Mouse (Mus musculus): ENCODE results near the gene Selenoo. TPM values are rescaled to one million over a fixed set of nuclear protein-coding genes. Genes with fewer than 3 reads are reported as not detected.

Gene Selenoo
- total and polyA plus RNA-seq, 2 experiments = 91.0 to 122 TPM

- Histone ChIP-seq H3K9ac (ENCODE audit: low read depth, low read length) (no peak overlapping the region), H3K27ac (replicated peaks; ENCODE audit: insufficient read depth, low read depth, low read length) (no peak overlapping the region), H3K27me3 (ENCODE audit: control insufficient read depth, insufficient read depth, low read length) (no peaks in the 10 kb centered on the region), H3K4me1 (ENCODE audit: control insufficient read depth, insufficient read depth, low read length) (no peaks in the 10 kb centered on the region), H3K4me3 (ENCODE audit: insufficient read depth, low read depth, low read length) (no peak overlapping the region), H3K36me3 (ENCODE audit: control insufficient read depth, insufficient read depth, low read length) (peaks cover 21% of the 10 kb centered on the region; the same call in 1 of the 2 replicates), H3K79me2 (ENCODE audit: control insufficient read depth, insufficient read depth, low read length) (no peaks in the 10 kb centered on the region)
- 93% methylated on average over 8 of the region's 8 CpGs for WGBS
- TF ChIP-seq CTCF (IDR thresholded peaks at IDR 0.05; ENCODE audit: low read depth, low read length) (no peak), POLR2A (IDR thresholded peaks at IDR 0.05; ENCODE audit: extremely low read depth, insufficient read depth, low read length) (no peak)
- DNase-seq (ENCODE audit: extremely low read depth, low read depth, low spot score) = no peak
Measured at GRCm38 (mm10) chr15:89104425-89104824, 15.5 kb downstream of the Selenoo start.

- no peak for DNase-seq (ENCODE audit: extremely low read depth, low read depth, low spot score)
- Histone ChIP-seq H3K4me1 (ENCODE audit: control insufficient read depth, insufficient read depth, low read length) (no peaks in the 10 kb centered on the region), H3K27me3 (ENCODE audit: control insufficient read depth, insufficient read depth, low read length) (no peaks in the 10 kb centered on the region), H3K36me3 (ENCODE audit: control insufficient read depth, insufficient read depth, low read length) (peaks cover 16% of the 10 kb centered on the region; the same call in 1 of the 2 replicates), H3K27ac (replicated peaks; ENCODE audit: insufficient read depth, low read depth, low read length) (no peak overlapping the region), H3K4me3 (ENCODE audit: insufficient read depth, low read depth, low read length) (no peak overlapping the region), H3K9ac (ENCODE audit: low read depth, low read length) (no peak overlapping the region), H3K79me2 (ENCODE audit: control insufficient read depth, insufficient read depth, low read length) (no peaks in the 10 kb centered on the region)
- 79% methylated on average over 13 of the region's 13 CpGs for WGBS
- no peak for TF ChIP-seq POLR2A (IDR thresholded peaks at IDR 0.05; ENCODE audit: extremely low read depth, insufficient read depth, low read length)
- no peak for TF ChIP-seq CTCF (IDR thresholded peaks at IDR 0.05; ENCODE audit: low read depth, low read length)
Measured at GRCm38 (mm10) chr15:89106073-89106472, 17.2 kb downstream of the Selenoo start.

GRCm38 (mm10) chr15:89106976-89107375 lies 18.1 kb downstream of the Selenoo start:
- H3K4me3 ChIP-seq (ENCODE audit: insufficient read depth, low read depth, low read length) = no peak overlapping the region
- WGBS = 93% methylated on average over 1 of the region's 1 CpGs
- H3K4me1 ChIP-seq (ENCODE audit: control insufficient read depth, insufficient read depth, low read length) = no peaks in the 10 kb centered on the region
- H3K27ac ChIP-seq (replicated peaks; ENCODE audit: insufficient read depth, low read depth, low read length) = no peak overlapping the region
- H3K9ac ChIP-seq (ENCODE audit: low read depth, low read length) = no peak overlapping the region
- TF ChIP-seq POLR2A (IDR thresholded peaks at IDR 0.05; ENCODE audit: extremely low read depth, insufficient read depth, low read length) = no peak
- TF ChIP-seq CTCF (IDR thresholded peaks at IDR 0.05; ENCODE audit: low read depth, low read length) = no peak
- H3K27me3 ChIP-seq (ENCODE audit: control insufficient read depth, insufficient read depth, low read length) = no peaks in the 10 kb centered on the region
- no peak for DNase-seq (ENCODE audit: extremely low read depth, low read depth, low spot score)
- peaks cover 16% of the 10 kb centered on the region; the same call in 1 of the 2 replicates for H3K36me3 ChIP-seq (ENCODE audit: control insufficient read depth, insufficient read depth, low read length)
- no peaks in the 10 kb centered on the region for H3K79me2 ChIP-seq (ENCODE audit: control insufficient read depth, insufficient read depth, low read length)

GRCm38 (mm10) chr15:89110147-89110546 lies 21.3 kb downstream of the Selenoo start:
- H3K9ac ChIP-seq (ENCODE audit: low read depth, low read length) = no peak overlapping the region
- TF ChIP-seq CTCF (IDR thresholded peaks at IDR 0.05; ENCODE audit: low read depth, low read length) (peak; percentile 27), POLR2A (IDR thresholded peaks at IDR 0.05; ENCODE audit: extremely low read depth, insufficient read depth, low read length) (no peak)
- no peak overlapping the region for H3K4me3 ChIP-seq (ENCODE audit: insufficient read depth, low read depth, low read length)
- H3K4me1 ChIP-seq (ENCODE audit: control insufficient read depth, insufficient read depth, low read length) = no peaks in the 10 kb centered on the region
- no peak overlapping the region for H3K27ac ChIP-seq (replicated peaks; ENCODE audit: insufficient read depth, low read depth, low read length)
- no peaks in the 10 kb centered on the region for H3K27me3 ChIP-seq (ENCODE audit: control insufficient read depth, insufficient read depth, low read length)
- peaks cover 25% of the 10 kb centered on the region; the same call in 1 of the 2 replicates for H3K36me3 ChIP-seq (ENCODE audit: control insufficient read depth, insufficient read depth, low read length)
- 69% methylated on average over 9 of the region's 9 CpGs for WGBS
- no peak for DNase-seq (ENCODE audit: extremely low read depth, low read depth, low spot score)
- H3K79me2 ChIP-seq (ENCODE audit: control insufficient read depth, insufficient read depth, low read length) = no peaks in the 10 kb centered on the region

GRCm38 (mm10) chr15:89118007-89118406 lies 29.1 kb downstream of the Selenoo start:
- no peak for TF ChIP-seq CTCF (IDR thresholded peaks at IDR 0.05; ENCODE audit: low read depth, low read length)
- TF ChIP-seq POLR2A (IDR thresholded peaks at IDR 0.05; ENCODE audit: extremely low read depth, insufficient read depth, low read length) = no peak
- peaks cover 10% of the 10 kb centered on the region; the same call in 1 of the 2 replicates for H3K79me2 ChIP-seq (ENCODE audit: control insufficient read depth, insufficient read depth, low read length)
- no peaks in the 10 kb centered on the region for H3K27me3 ChIP-seq (ENCODE audit: control insufficient read depth, insufficient read depth, low read length)
- no peak overlapping the region for H3K27ac ChIP-seq (replicated peaks; ENCODE audit: insufficient read depth, low read depth, low read length)
- peaks cover 7% of the 10 kb centered on the region for H3K4me1 ChIP-seq (ENCODE audit: control insufficient read depth, insufficient read depth, low read length)
- H3K9ac ChIP-seq (ENCODE audit: low read depth, low read length) = no peak overlapping the region
- peaks cover 13% of the 10 kb centered on the region; the same call in 1 of the 2 replicates for H3K36me3 ChIP-seq (ENCODE audit: control insufficient read depth, insufficient read depth, low read length)
- DNase-seq (ENCODE audit: extremely low read depth, low read depth, low spot score) = no peak
- H3K4me3 ChIP-seq (ENCODE audit: insufficient read depth, low read depth, low read length) = no peak overlapping the region

GRCm38 (mm10) chr15:89122649-89123366 lies 33.9 kb downstream of the Selenoo start, which contains the start of gene Tubgcp6:
TSS of gene Tubgcp6 (minus strand) at chr15:89123112.
- TF ChIP-seq POLR2A (IDR thresholded peaks at IDR 0.05; ENCODE audit: extremely low read depth, insufficient read depth, low read length) (0 out of 2 replicates have a peak, but pooled peaks have one; percentile 50), CTCF (IDR thresholded peaks at IDR 0.05; ENCODE audit: low read depth, low read length) (no peak)
- peak within 1 kb of the TSS; percentile 52 for H3K27ac ChIP-seq (replicated peaks; ENCODE audit: insufficient read depth, low read depth, low read length)
- peak within 1 kb of the TSS; percentile 89 for H3K9ac ChIP-seq (ENCODE audit: low read depth, low read length)
- no peaks in the 10 kb centered on the region for H3K27me3 ChIP-seq (ENCODE audit: control insufficient read depth, insufficient read depth, low read length)
- peak within 1 kb of the TSS; percentile 93 for H3K4me3 ChIP-seq (ENCODE audit: insufficient read depth, low read depth, low read length)
- H3K36me3 ChIP-seq (ENCODE audit: control insufficient read depth, insufficient read depth, low read length) = no peaks in the 10 kb centered on the region; the same call in 1 of the 2 replicates
- H3K79me2 ChIP-seq (ENCODE audit: control insufficient read depth, insufficient read depth, low read length) = peaks cover 14% of the 10 kb centered on the region; the same call in 1 of the 2 replicates
- under 1% methylated on average over 47 of the region's 47 CpGs for WGBS
- H3K4me1 ChIP-seq (ENCODE audit: control insufficient read depth, insufficient read depth, low read length) = peaks cover 14% of the 10 kb centered on the region
- DNase-seq (ENCODE audit: extremely low read depth, low read depth, low spot score) = peak; percentile 77

Data from liver, adult 2 months (tissue).